Comparison of ENCODE assay signal across 9 mouse cellular contexts in genomic region chr11:113725235-113726048, GRCm38 (mm10). TPM values are rescaled to one million over a fixed set of nuclear protein-coding genes. Genes with fewer than 3 reads are reported as not detected.
DNase-seq lines count a peak whose midpoint lies in the region; ATAC-seq lines count a peak whose summit lies in the region.
"Had no signal": no experiment of that assay in that cellular context is flagged by ENCODE, and none has a peak within 500 bp of the region (broad histone marks: within the 10 kb centered on the region; RNA-seq: fewer than 3 reads in every experiment).

No protein-coding gene starts in this region.

- H3K27me3 ChIP-seq in forebrain, embryonic 11.5 days (ENCODE audit: control insufficient read depth, insufficient read depth, low read length), result no peaks in the 10 kb centered on the region
- H3K27me3 ChIP-seq in hindbrain, embryonic 12.5 days, result no peaks in the 10 kb centered on the region
- no peaks in the 10 kb centered on the region for H3K27me3 ChIP-seq in neural tube, embryonic 14.5 days (ENCODE audit: control insufficient read depth, insufficient read depth, low read length)

- WGBS in forebrain, embryonic 11.5 days, result 71% methylated on average over 4 of the region's 4 CpGs
- WGBS in hindbrain, embryonic 12.5 days, result 72% methylated on average over 4 of the region's 4 CpGs
- 53% methylated on average over 4 of the region's 4 CpGs for WGBS in neural tube, embryonic 14.5 days

- no peaks in the 10 kb centered on the region for H3K9me3 ChIP-seq in forebrain, embryonic 11.5 days (ENCODE audit: control insufficient read depth, low read length)
- H3K9me3 ChIP-seq in hindbrain, embryonic 12.5 days (replicated peaks), result no peaks in the 10 kb centered on the region
- no peaks in the 10 kb centered on the region for H3K9me3 ChIP-seq in neural tube, embryonic 14.5 days (ENCODE audit: control insufficient read depth, low read length)

- H3K9ac ChIP-seq in forebrain, embryonic 11.5 days (ENCODE audit: low read length), result no peak overlapping the region
- H3K9ac ChIP-seq in hindbrain, embryonic 12.5 days, result no peak overlapping the region
- H3K9ac ChIP-seq in neural tube, embryonic 14.5 days (replicated peaks; ENCODE audit: low read depth, low read length), result no peak overlapping the region

- peaks cover 9% of the 10 kb centered on the region for H3K4me1 ChIP-seq in forebrain, embryonic 11.5 days (replicated peaks; ENCODE audit: control insufficient read depth, insufficient read depth, low read length)
- peaks cover 41% of the 10 kb centered on the region for H3K4me1 ChIP-seq in hindbrain, embryonic 12.5 days
- H3K4me1 ChIP-seq in neural tube, embryonic 14.5 days (ENCODE audit: control insufficient read depth, insufficient read depth, low read length), result peaks cover 12% of the 10 kb centered on the region; the same call in 1 of the 2 replicates

- H3K4me3 ChIP-seq in forebrain, embryonic 11.5 days (ENCODE audit: low read depth, low read length), result no peak overlapping the region
- no peak overlapping the region for H3K4me3 ChIP-seq in hindbrain, embryonic 12.5 days
- H3K4me3 ChIP-seq in neural tube, embryonic 14.5 days (ENCODE audit: low read depth, low read length), result no peak overlapping the region
- H3K4me3 ChIP-seq: myocyte had no signal

- peaks cover 24% of the 10 kb centered on the region for H3K36me3 ChIP-seq in forebrain, embryonic 11.5 days (ENCODE audit: control insufficient read depth, insufficient read depth, low read length)
- H3K36me3 ChIP-seq in hindbrain, embryonic 12.5 days, result peaks cover 46% of the 10 kb centered on the region
- H3K36me3 ChIP-seq in neural tube, embryonic 14.5 days (ENCODE audit: control insufficient read depth, insufficient read depth, low read length), result peaks cover 10% of the 10 kb centered on the region

- DNase-seq in layer of hippocampus, adult 9-11 months, result peak; percentile 37
- no peak for DNase-seq in layer of hippocampus, postnatal 36 days
- DNase-seq in forebrain, embryonic 11.5 days (ENCODE audit: low spot score), result no peak
- no peak for DNase-seq in adrenal gland, postnatal 14 days
- DNase-seq in urinary bladder, adult 2 months (ENCODE audit: low spot score), result no peak
- DNase-seq in spleen, adult 18-20 months, result no peak

- no peak overlapping the region for H3K4me2 ChIP-seq in forebrain, embryonic 11.5 days (ENCODE audit: low read depth, low read length, severe bottlenecking)
- H3K4me2 ChIP-seq in hindbrain, embryonic 12.5 days (replicated peaks), result no peak overlapping the region
- H3K4me2 ChIP-seq in neural tube, embryonic 14.5 days (ENCODE audit: low read depth, low read length), result no peak overlapping the region

- peak; percentile 25; the same call in 1 of the 2 replicates for ATAC-seq in forebrain, embryonic 11.5 days (replicated peaks; ENCODE audit: low FRiP score)
- ATAC-seq in hindbrain, embryonic 12.5 days (ENCODE audit: low FRiP score), result no peak
- ATAC-seq in neural tube, embryonic 14.5 days (ENCODE audit: low read depth), result peak; percentile 58; the same call in 1 of the 2 replicates

- no peak overlapping the region for H3K27ac ChIP-seq in forebrain, embryonic 11.5 days (ENCODE audit: low read depth, low read length)
- peak overlapping the region; percentile 30; the same call in 1 of the 2 replicates for H3K27ac ChIP-seq in hindbrain, embryonic 12.5 days
- H3K27ac ChIP-seq in neural tube, embryonic 14.5 days (ENCODE audit: low read depth, low read length), result peak overlapping the region; percentile 57

RNA-seq across cellular contexts. Expression of gene Cpsf4l, which starts 15.6 kb away (rescaled TPM):
- not detected for total RNA-seq in layer of hippocampus, postnatal 36 days (2021)
- 0.33 and 0.47 TPM in 2 replicates for polyA plus RNA-seq in forebrain, embryonic 11.5 days (2014; fragmentation: Nextera tagmentation; extraction: Ambion mirVana)
- polyA plus RNA-seq in hindbrain, embryonic 12.5 days (2016; fragmentation: Nextera tagmentation; extraction: Ambion mirVana), result 0.15 and 0.31 TPM in 2 replicates
- 0.31 and 0.72 TPM in 2 replicates for polyA plus RNA-seq in neural tube, embryonic 14.5 days (2014; fragmentation: Nextera tagmentation; extraction: Ambion mirVana)
- total RNA-seq in adrenal gland, postnatal 14 days (2021), result 1.5 and 2.5 TPM in 2 replicates
- polyA plus RNA-seq in urinary bladder, adult 2 months (2012; rRNA removed), result 0.38 and 0.44 TPM in 2 replicates

RNA-seq across cellular contexts. Expression of gene Cdc42ep4, which starts 26.2 kb away (rescaled TPM):
- 10 to 100 TPM; 34.5 to 38.0 TPM for total RNA-seq in layer of hippocampus, postnatal 36 days (2021)
- polyA plus RNA-seq in forebrain, embryonic 11.5 days (2014; fragmentation: Nextera tagmentation; extraction: Ambion mirVana), result 78.5 and 88.6 TPM in 2 replicates
- polyA plus RNA-seq in hindbrain, embryonic 12.5 days (2016; fragmentation: Nextera tagmentation; extraction: Ambion mirVana), result 98.7 and 106 TPM in 2 replicates
- polyA plus RNA-seq in neural tube, embryonic 14.5 days (2014; fragmentation: Nextera tagmentation; extraction: Ambion mirVana), result 37.0 and 41.4 TPM in 2 replicates
- total RNA-seq in adrenal gland, postnatal 14 days (2021), result 76.8 and 82.7 TPM in 2 replicates
- 19.8 and 27.1 TPM in 2 replicates for polyA plus RNA-seq in urinary bladder, adult 2 months (2012; rRNA removed)

RNA-seq across cellular contexts. Expression of gene D11Wsu47e, which starts 41.2 kb away (rescaled TPM):
- total RNA-seq in layer of hippocampus, postnatal 36 days (2021), result 10 to 100 TPM; 15.0 to 17.3 TPM
- 26.5 and 27.4 TPM in 2 replicates for polyA plus RNA-seq in forebrain, embryonic 11.5 days (2014; fragmentation: Nextera tagmentation; extraction: Ambion mirVana)
- polyA plus RNA-seq in hindbrain, embryonic 12.5 days (2016; fragmentation: Nextera tagmentation; extraction: Ambion mirVana), result 23.8 and 25.9 TPM in 2 replicates
- polyA plus RNA-seq in neural tube, embryonic 14.5 days (2014; fragmentation: Nextera tagmentation; extraction: Ambion mirVana), result 23.1 and 27.6 TPM in 2 replicates
- 15.9 and 18.2 TPM in 2 replicates for total RNA-seq in adrenal gland, postnatal 14 days (2021)
- 11.5 and 12.5 TPM in 2 replicates for polyA plus RNA-seq in urinary bladder, adult 2 months (2012; rRNA removed)

RNA-seq across cellular contexts. Expression of gene Fam104a, which starts 41.5 kb away (rescaled TPM):
- total RNA-seq in layer of hippocampus, postnatal 36 days (2021), result 10 to 100 TPM; 26.5 to 26.6 TPM
- polyA plus RNA-seq in forebrain, embryonic 11.5 days (2014; fragmentation: Nextera tagmentation; extraction: Ambion mirVana), result 57.4 and 60.3 TPM in 2 replicates
- 49.9 and 50.4 TPM in 2 replicates for polyA plus RNA-seq in hindbrain, embryonic 12.5 days (2016; fragmentation: Nextera tagmentation; extraction: Ambion mirVana)
- polyA plus RNA-seq in neural tube, embryonic 14.5 days (2014; fragmentation: Nextera tagmentation; extraction: Ambion mirVana), result 41.4 and 45.3 TPM in 2 replicates
- total RNA-seq in adrenal gland, postnatal 14 days (2021), result 25.7 and 28.5 TPM in 2 replicates
- 25.0 and 26.5 TPM in 2 replicates for polyA plus RNA-seq in urinary bladder, adult 2 months (2012; rRNA removed)
